Mouse (Mus musculus) neural tube, embryonic 15.5 days (tissue): ENCODE measurements around the gene Foxr1. TPM values are rescaled to one million over a fixed set of nuclear protein-coding genes. Genes with fewer than 3 reads are reported as not detected.
"Not testable (repeated sequence)": the region's sequence is repeated elsewhere in the genome, so short reads cannot be mapped to it uniquely, and the experiment has no call there.

ENCODE experiments used
- ATAC-seq: fragments of 200-750 bp; cut with Nextera tagmentation; 2 replicates; pipeline ENCODE4 v1.8.0; 2017; ENCODE audit warnings: mild to moderate bottlenecking, moderate TSS enrichment, moderate library complexity; ENCODE audit not compliant: low FRiP score
- H3K27ac ChIP-seq: fragments of 300-500 bp; sonication (generic); replicated peaks from 2 replicates; pipeline ENCODE4 v1.5.1; 2015; ENCODE audit warnings: mild to moderate bottlenecking, inconsistent platforms
- H3K27me3 ChIP-seq: fragments of 300-500 bp; sonication (generic); replicated peaks from 2 replicates; pipeline ENCODE4 v1.6.1; 2015; ENCODE audit warnings: inconsistent platforms
- H3K36me3 ChIP-seq: fragments of 300-500 bp; sonication (generic); 2 replicates; pipeline ENCODE4 v1.6.1; 2015; ENCODE audit warnings: inconsistent platforms
- H3K4me1 ChIP-seq: fragments of 300-500 bp; sonication (generic); 2 replicates; pipeline ENCODE4 v1.6.1; 2015; ENCODE audit warnings: inconsistent platforms
- H3K4me2 ChIP-seq: fragments of 300-500 bp; sonication (generic); 2 replicates; pipeline ENCODE4 v1.6.1; 2015; ENCODE audit warnings: inconsistent platforms, mild to moderate bottlenecking, moderate library complexity
- H3K4me3 ChIP-seq: fragments of 300-500 bp; sonication (generic); replicated peaks from 2 replicates; pipeline ENCODE4 v1.5.1; 2015; ENCODE audit warnings: mild to moderate bottlenecking, inconsistent platforms
- H3K9ac ChIP-seq: fragments of 300-500 bp; sonication (generic); replicated peaks from 2 replicates; pipeline ENCODE4 v1.6.1; 2015; ENCODE audit warnings: mild to moderate bottlenecking, inconsistent platforms
- H3K9me3 ChIP-seq: fragments of 300-500 bp; sonication (generic); replicated peaks from 2 replicates; pipeline ENCODE4 v1.6.1; 2016; ENCODE audit warnings: inconsistent platforms
- WGBS: fragments of 180-500 bp; shearing (Covaris S2); methylation state at CpG from one replicate; pipeline ENCODE4 v1.1.7; 2015; ENCODE audit warnings: mixed read lengths; 5-methylcytosine and 5-hydroxymethylcytosine counted together
- polyA plus RNA-seq: library from polyadenylated mRNA; unstranded; fragments of >200 nt; fragmentation: Nextera tagmentation; extraction: Ambion mirVana; gene quantifications from 2 replicates; pipeline ENCODE4 v1.2.1, GENCODE M21; 2015

Gene Foxr1
- polyA plus RNA-seq, 1 experiment from 2014 or later = not detected

DNA sequence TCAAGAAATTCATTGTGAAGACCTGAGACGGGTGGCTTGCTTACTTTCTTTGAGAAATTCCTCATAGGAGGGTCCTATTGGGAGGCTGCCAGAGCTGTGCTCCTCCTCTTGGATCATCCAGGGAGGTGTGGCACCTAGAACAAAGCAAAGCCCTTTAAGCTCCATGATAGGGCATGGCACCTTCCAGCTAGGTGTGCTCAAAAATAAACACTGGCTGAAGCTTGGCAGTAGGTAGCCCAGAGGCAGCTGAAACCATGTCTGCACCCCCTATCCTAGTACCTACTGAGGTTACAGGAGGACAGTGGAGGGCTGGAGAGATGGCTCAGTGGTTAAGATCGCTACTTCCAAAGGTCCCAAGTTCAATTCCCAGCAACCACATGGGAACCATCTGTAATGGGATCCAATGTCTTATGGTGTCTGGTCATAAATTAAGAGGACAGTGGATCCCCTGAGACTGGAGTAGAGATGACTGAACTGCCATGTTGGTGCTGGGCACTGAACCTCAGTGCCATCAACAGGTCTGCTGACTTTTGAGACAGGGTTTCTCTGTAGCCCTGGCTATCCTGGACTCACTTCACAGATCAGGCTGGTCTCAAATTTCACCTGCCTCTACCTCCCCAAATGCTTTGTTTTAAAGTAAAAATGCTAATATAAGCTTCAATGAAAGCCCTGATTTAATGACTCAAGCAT is 30.1 kb downstream of the Foxr1 start:
- Histone ChIP-seq H3K9me3 (no peaks in the 10 kb centered on the region), H3K27ac (no peak overlapping the region), H3K27me3 (no peaks in the 10 kb centered on the region), H3K4me2 (no peak overlapping the region), H3K4me1 (peaks cover 24% of the 10 kb centered on the region), H3K9ac (no peak overlapping the region), H3K36me3 (peaks cover 57% of the 10 kb centered on the region), H3K4me3 (no peak overlapping the region)
- no peak for ATAC-seq
- WGBS = 90% methylated on average over 2 of the region's 2 CpGs

- H3K27ac ChIP-seq, ATAC-seq, H3K9me3 ChIP-seq, H3K27me3 ChIP-seq: not testable (repeated sequence)
- H3K4me1 ChIP-seq = peaks cover 40% of the 10 kb centered on the region
- WGBS = 80% methylated on average over 9 of the region's 9 CpGs
- peak overlapping the region; percentile 81 for H3K4me2 ChIP-seq
- peaks cover 62% of the 10 kb centered on the region for H3K36me3 ChIP-seq
- H3K9ac ChIP-seq = peak overlapping the region; percentile 89; the same call in 1 of the 2 replicates
- H3K4me3 ChIP-seq = peak overlapping the region; percentile 81
These were observed 32.2 kb downstream of the Foxr1 start for GRCm38 (mm10) chr9:44408693-44409092.

DNA sequence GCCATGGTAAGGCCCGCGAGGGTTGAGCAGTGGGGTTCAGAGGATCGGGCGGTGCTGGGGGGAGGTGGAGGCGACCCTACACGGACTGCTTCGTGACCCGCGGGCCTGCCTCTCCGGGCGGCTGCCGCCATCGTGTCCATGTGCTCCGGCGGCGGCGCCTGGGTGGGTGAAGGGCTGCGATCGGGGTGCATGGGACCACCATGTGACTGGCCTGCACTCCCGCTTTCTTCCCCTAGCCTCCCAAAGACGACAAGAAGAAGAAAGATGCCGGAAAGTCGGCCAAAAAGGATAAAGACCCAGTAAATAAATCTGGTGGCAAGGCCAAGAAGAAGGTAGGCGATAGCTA is 33.2 kb downstream of the Foxr1 start:
- Histone ChIP-seq H3K36me3 (peaks cover 64% of the 10 kb centered on the region), H3K9me3 (no peaks in the 10 kb centered on the region), H3K4me2 (peak overlapping the region; percentile 81), H3K27ac (peak overlapping the region; percentile 96), H3K27me3 (no peaks in the 10 kb centered on the region), H3K4me1 (peaks cover 43% of the 10 kb centered on the region), H3K4me3 (peak overlapping the region; percentile 81), H3K9ac (peak overlapping the region; percentile 89)
- ATAC-seq = peak; percentile 56
- 0% methylated on average over 24 of the region's 24 CpGs for WGBS

GRCm38 (mm10) chr9:44406906-44407751 is 33.8 kb downstream of the Foxr1 start, which contains the start of the genes Rps25 and Trappc4:
Gene Rps25, plus strand, starts transcription at chr9:44407139.
Gene Trappc4, minus strand, starts transcription at chr9:44407600.
- Histone ChIP-seq H3K36me3 (peaks cover 64% of the 10 kb centered on the region), H3K9ac (peak within 1 kb of the TSS; percentile 89)
- WGBS = under 1% methylated on average over 51 of the region's 51 CpGs

DNA sequence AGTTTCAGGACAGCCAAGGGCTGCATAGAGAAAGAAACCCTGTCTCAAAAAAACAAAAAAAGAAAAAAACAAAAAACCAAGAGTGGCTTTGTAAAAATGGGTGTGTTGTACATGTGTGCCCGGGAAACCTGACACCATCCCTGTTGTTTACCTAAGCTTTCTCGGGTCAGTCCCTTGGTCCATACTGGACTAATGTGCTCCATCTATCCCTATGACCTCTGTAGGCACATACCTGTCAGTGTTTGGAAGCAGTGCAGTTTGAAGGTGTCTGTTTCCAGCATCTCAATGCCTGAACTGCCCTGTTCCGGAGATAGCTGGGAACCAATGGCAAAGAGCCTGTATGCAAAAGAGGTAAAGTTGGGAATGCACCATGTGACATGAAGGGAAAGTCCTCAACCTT is 35.9 kb downstream of the Foxr1 start:
- no peak for ATAC-seq
- H3K4me3 ChIP-seq = no peak overlapping the region
- H3K27ac ChIP-seq = no peak overlapping the region
- no peaks in the 10 kb centered on the region for H3K9me3 ChIP-seq
- H3K36me3 ChIP-seq = peaks cover 64% of the 10 kb centered on the region
- 91% methylated on average over 3 of the region's 3 CpGs for WGBS
- peaks cover 47% of the 10 kb centered on the region for H3K4me1 ChIP-seq
- no peak overlapping the region for H3K9ac ChIP-seq
- H3K4me2 ChIP-seq = no peak overlapping the region
- no peaks in the 10 kb centered on the region for H3K27me3 ChIP-seq

More at GRCm38 (mm10) chr9:44406906-44407751, 33.8 kb downstream of the Foxr1 start, which contains the start of the genes Rps25 and Trappc4:
- Histone ChIP-seq H3K27ac (peak within 1 kb of the TSS; percentile 96), H3K9me3 (no peaks in the 10 kb centered on the region), H3K27me3 (no peaks in the 10 kb centered on the region), H3K4me1 (peaks cover 43% of the 10 kb centered on the region), H3K4me3 (peak within 1 kb of the TSS; percentile 81), H3K4me2 (peak within 1 kb of the TSS; percentile 81)
- ATAC-seq = peak; percentile 97

DNA sequence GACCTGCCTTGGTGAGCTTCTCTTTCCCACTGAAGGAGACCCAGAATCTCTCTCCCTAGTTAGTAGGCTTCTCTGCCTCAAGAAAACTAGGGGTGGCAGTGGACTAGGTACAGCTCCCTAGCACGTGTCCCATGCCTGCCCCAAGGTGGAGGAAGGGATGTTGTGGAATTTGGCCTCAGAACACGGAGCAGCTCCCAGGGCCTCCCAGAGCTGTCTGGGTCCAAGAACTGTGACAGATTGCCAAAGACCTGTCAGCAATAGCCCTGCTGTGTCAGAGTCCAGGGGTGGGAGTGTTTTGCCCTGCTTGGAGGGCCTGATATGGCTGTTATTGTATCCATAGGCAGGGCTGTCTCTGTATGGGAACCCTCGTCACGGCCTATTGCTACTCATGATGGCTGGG is 39.9 kb downstream of the Foxr1 start:
- H3K36me3 ChIP-seq = peaks cover 53% of the 10 kb centered on the region
- H3K9ac ChIP-seq = no peak overlapping the region
- H3K4me3 ChIP-seq = no peak overlapping the region
- 88% methylated on average over 4 of the region's 4 CpGs for WGBS
- H3K9me3 ChIP-seq = no peaks in the 10 kb centered on the region
- no peaks in the 10 kb centered on the region for H3K27me3 ChIP-seq
- no peak for ATAC-seq
- H3K4me1 ChIP-seq = peaks cover 59% of the 10 kb centered on the region
- no peak overlapping the region for H3K4me2 ChIP-seq
- no peak overlapping the region for H3K27ac ChIP-seq

- 92% methylated on average over 6 of the region's 6 CpGs for WGBS
- Histone ChIP-seq H3K27ac (no peak overlapping the region), H3K27me3 (no peaks in the 10 kb centered on the region), H3K4me2 (peak overlapping the region; percentile 94), H3K4me1 (peaks cover 49% of the 10 kb centered on the region), H3K9me3 (no peaks in the 10 kb centered on the region), H3K4me3 (peak overlapping the region; percentile 87; the same call in 1 of the 2 replicates), H3K9ac (no peak overlapping the region; the same call in 1 of the 2 replicates), H3K36me3 (peaks cover 47% of the 10 kb centered on the region)
- ATAC-seq = no peak
These were observed 41.2 kb downstream of the Foxr1 start for GRCm38 (mm10) chr9:44399795-44400114.

GRCm38 (mm10) chr9:44399114-44399794 is 41.7 kb downstream of the Foxr1 start:
- H3K4me3 ChIP-seq = peak overlapping the region; percentile 87
- H3K9me3 ChIP-seq = no peaks in the 10 kb centered on the region

GRCm38 (mm10) chr9:44398551-44398950 is 42.4 kb downstream of the Foxr1 start:
- Histone ChIP-seq H3K4me3 (peak overlapping the region; percentile 87), H3K9ac (peak overlapping the region; percentile 93), H3K36me3 (peaks cover 35% of the 10 kb centered on the region), H3K4me2 (peak overlapping the region; percentile 94), H3K27ac (peak overlapping the region; percentile 97), H3K27me3 (no peaks in the 10 kb centered on the region), H3K9me3 (no peaks in the 10 kb centered on the region), H3K4me1 (peaks cover 39% of the 10 kb centered on the region)
- no peak for ATAC-seq
- 72% methylated on average over 9 of the region's 9 CpGs for WGBS

More at GRCm38 (mm10) chr9:44399114-44399794, 41.7 kb downstream of the Foxr1 start:
- ATAC-seq = no peak
- H3K9ac ChIP-seq = peak overlapping the region; percentile 93
- H3K4me2 ChIP-seq = peak overlapping the region; percentile 94
- no peaks in the 10 kb centered on the region for H3K27me3 ChIP-seq
- H3K4me1 ChIP-seq = peaks cover 44% of the 10 kb centered on the region
- peak overlapping the region; percentile 97; the same call in 1 of the 2 replicates for H3K27ac ChIP-seq
- WGBS = 86% methylated on average over 13 of the region's 13 CpGs
- peaks cover 42% of the 10 kb centered on the region for H3K36me3 ChIP-seq

DNA sequence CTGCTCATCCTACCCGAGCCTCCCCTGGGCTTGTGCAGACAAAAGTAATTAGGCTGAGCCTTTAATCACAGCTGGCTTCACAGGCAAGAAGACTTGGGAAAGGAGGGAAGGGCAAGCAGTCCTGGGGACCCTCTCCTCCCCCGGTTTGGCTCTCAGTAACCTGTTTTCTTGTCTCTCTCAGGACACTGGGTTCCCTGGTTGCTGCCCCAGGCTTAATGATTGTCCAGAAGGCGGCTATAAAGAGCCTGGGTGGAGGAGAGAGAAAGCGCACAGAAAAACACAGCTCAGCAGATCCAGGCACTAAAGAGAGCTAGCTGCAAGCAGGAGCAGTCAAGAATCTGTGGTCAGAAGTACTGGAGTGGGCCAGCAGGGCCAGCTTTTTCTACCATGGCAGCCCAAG is 42.8 kb downstream of the Foxr1 start:
- Histone ChIP-seq H3K36me3 (peaks cover 31% of the 10 kb centered on the region), H3K4me2 (peak overlapping the region; percentile 94), H3K4me3 (peak overlapping the region; percentile 87), H3K27me3 (no peaks in the 10 kb centered on the region), H3K27ac (peak overlapping the region; percentile 97), H3K4me1 (peaks cover 38% of the 10 kb centered on the region), H3K9ac (peak overlapping the region; percentile 93), H3K9me3 (no peaks in the 10 kb centered on the region)
- ATAC-seq = no peak
- WGBS = 1% methylated on average over 4 of the region's 4 CpGs

- ATAC-seq = peak; percentile 96
- Histone ChIP-seq H3K36me3 (peaks cover 20% of the 10 kb centered on the region), H3K9ac (peak within 1 kb of the TSS; percentile 93), H3K27ac (peak within 1 kb of the TSS; percentile 97), H3K27me3 (no peaks in the 10 kb centered on the region), H3K9me3 (no peaks in the 10 kb centered on the region), H3K4me2 (peak within 1 kb of the TSS; percentile 94), H3K4me1 (peaks cover 38% of the 10 kb centered on the region), H3K4me3 (peak within 1 kb of the TSS; percentile 87)
- under 1% methylated on average over 43 of the region's 43 CpGs for WGBS
These were observed 44.1 kb downstream of the Foxr1 start, which contains the start of gene Slc37a4 for GRCm38 (mm10) chr9:44396684-44397411. Gene Slc37a4, plus strand, starts transcription at chr9:44396852.
